Mouse (Mus musculus) midbrain, embryonic 14.5 days (tissue): ENCODE measurements at regions not wholly inside any gene's neighbourhood (a gene's known extent, or its start where the extent isn't known, plus 50 kb on each side); places are given as distances from the start of the nearest gene placed in this dataset.

Source experiments
- ATAC-seq: fragments of 200-750 bp; cut with Nextera tagmentation; 2 replicates; pipeline ENCODE4 v1.8.0; 2017; ENCODE audit warnings: moderate number of reproducible peaks, moderate library complexity; ENCODE audit not compliant: low FRiP score, low TSS enrichment
- DNase-seq: peaks from one replicate; pipeline ENCODE4 v3.0.0-alpha.2; 2015
- H3K27ac ChIP-seq: fragments of 300-500 bp; sonication (generic); replicated peaks from 2 replicates; pipeline ENCODE4 v1.5.1; 2014; ENCODE audit warnings: mild to moderate bottlenecking, low read depth, low read length, moderate library complexity
- H3K27me3 ChIP-seq: fragments of 300-500 bp; sonication (generic); 2 replicates; pipeline ENCODE4 v1.6.1; 2014; ENCODE audit warnings: low read length, control low read depth, mixed read lengths; ENCODE audit not compliant: control insufficient read depth, insufficient read depth
- H3K36me3 ChIP-seq: fragments of 300-500 bp; sonication (generic); 2 replicates; pipeline ENCODE4 v1.6.1; 2014; ENCODE audit warnings: low read length, control low read depth; ENCODE audit not compliant: control insufficient read depth, insufficient read depth
- H3K4me1 ChIP-seq: fragments of 300-500 bp; sonication (generic); 2 replicates; pipeline ENCODE4 v1.6.1; 2014; ENCODE audit warnings: mild to moderate bottlenecking, antibody characterized with exemption, low read length, control low read depth; ENCODE audit not compliant: control insufficient read depth, insufficient read depth
- H3K4me2 ChIP-seq: fragments of 300-500 bp; sonication (generic); 2 replicates; pipeline ENCODE4 v1.6.1; 2014; ENCODE audit warnings: mild to moderate bottlenecking, low read length, moderate library complexity
- H3K4me3 ChIP-seq: fragments of 300-500 bp; sonication (generic); replicated peaks from 2 replicates; pipeline ENCODE4 v1.5.1; 2014; ENCODE audit warnings: low read depth, low read length
- H3K9ac ChIP-seq: fragments of 300-500 bp; sonication (generic); replicated peaks from 2 replicates; pipeline ENCODE4 v1.6.1; 2014; ENCODE audit warnings: mild to moderate bottlenecking, low read length, moderate library complexity
- H3K9me3 ChIP-seq: fragments of 300-500 bp; sonication (generic); 2 replicates; pipeline ENCODE4 v1.6.1; 2016; ENCODE audit warnings: low read length, control low read depth, mixed read lengths; ENCODE audit not compliant: control insufficient read depth
- WGBS: fragments of 180-500 bp; shearing (Covaris S2); extraction: QIAGEN DNeasy Blood & Tissue Kit; methylation state at CpG from one replicate; pipeline ENCODE4 v1.1.7; 2014; 5-methylcytosine and 5-hydroxymethylcytosine counted together

DNA sequence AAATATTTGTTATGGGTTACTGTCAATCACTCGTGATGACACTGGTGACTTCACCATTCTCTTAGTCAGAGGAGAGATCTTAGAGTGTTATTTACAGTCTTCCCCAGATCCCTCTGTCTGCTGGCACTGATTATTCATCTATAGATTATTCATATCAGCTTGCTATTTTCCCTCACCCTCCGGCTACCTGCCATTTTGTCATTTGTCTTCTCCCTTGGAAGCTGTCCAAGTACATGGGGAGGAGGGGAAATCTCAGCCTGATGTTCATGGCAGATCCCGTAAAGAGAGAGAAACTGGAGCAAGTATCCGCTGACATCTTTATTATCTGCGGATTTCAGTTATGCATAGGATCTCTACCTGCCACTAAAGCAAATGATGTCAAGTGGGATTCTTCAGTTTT is 222.9 kb upstream of the Robo1 start:
- H3K4me3 ChIP-seq: no peak overlapping the region
- no peak overlapping the region for H3K9ac ChIP-seq
- H3K4me2 ChIP-seq: no peak overlapping the region
- ATAC-seq (no peak), DNase-seq (peak; percentile 72)
- no peaks in the 10 kb centered on the region for H3K27me3 ChIP-seq
- H3K9me3 ChIP-seq: no peaks in the 10 kb centered on the region
- no peaks in the 10 kb centered on the region for H3K36me3 ChIP-seq
- 0 out of 2 replicates have a peak, but pooled peaks cover 5% of the 10 kb centered on the region for H3K4me1 ChIP-seq
- H3K27ac ChIP-seq: no peak overlapping the region
- WGBS: 53% methylated on average over 5 of the region's 5 CpGs

- Histone ChIP-seq H3K9ac (no peak overlapping the region), H3K9me3 (no peaks in the 10 kb centered on the region), H3K27ac (no peak overlapping the region), H3K4me3 (no peak overlapping the region), H3K27me3 (no peaks in the 10 kb centered on the region), H3K4me2 (no peak overlapping the region), H3K4me1 (0 out of 2 replicates have a peak, but pooled peaks cover 5% of the 10 kb centered on the region), H3K36me3 (no peaks in the 10 kb centered on the region)
- WGBS: 57% methylated on average over 4 of the region's 4 CpGs
- ATAC-seq (no peak), DNase-seq (peak; percentile 62)
These were observed 220.1 kb upstream of the Robo1 start for GRCm38 (mm10) chr16:72088053-72088452.

DNA sequence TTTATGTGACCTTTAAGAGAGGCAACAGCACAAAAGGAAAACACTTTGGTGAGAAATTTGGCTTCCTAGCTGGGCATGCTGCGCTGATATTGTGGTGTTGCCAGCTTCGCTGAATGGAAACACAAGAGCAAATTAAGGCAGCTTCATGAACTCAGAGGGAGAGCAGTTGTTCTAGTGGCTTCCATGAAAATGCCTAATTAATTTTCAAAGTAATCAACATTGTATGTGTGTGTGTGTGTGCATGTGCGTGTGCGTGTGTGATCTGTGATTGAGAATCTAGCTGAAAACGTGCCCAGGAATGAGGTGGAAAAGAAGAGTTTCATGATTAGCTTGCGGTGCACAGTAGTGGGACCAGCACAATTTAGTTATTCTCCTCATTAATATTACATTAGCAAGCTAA is 219.2 kb upstream of the Robo1 start:
- ATAC-seq (0 out of 2 replicates have a peak, but pooled peaks have one; percentile 50), DNase-seq (peak; percentile 33)

More for the DNA sequence above, 219.2 kb upstream of the Robo1 start:
- H3K4me1 ChIP-seq: 0 out of 2 replicates have a peak, but pooled peaks cover 5% of the 10 kb centered on the region
- H3K27ac ChIP-seq: no peak overlapping the region
- H3K9ac ChIP-seq: no peak overlapping the region
- H3K9me3 ChIP-seq: no peaks in the 10 kb centered on the region
- no peak overlapping the region for H3K4me2 ChIP-seq
- no peaks in the 10 kb centered on the region for H3K27me3 ChIP-seq
- WGBS: 77% methylated on average over 6 of the region's 6 CpGs
- no peak overlapping the region for H3K4me3 ChIP-seq
- H3K36me3 ChIP-seq: no peaks in the 10 kb centered on the region
